Mouse (Mus musculus): ENCODE results near the gene Wfdc9. TPM values are rescaled to one million over a fixed set of nuclear protein-coding genes. Genes with fewer than 3 reads are reported as not detected.

The Wfdc9 gene
- polyA plus RNA-seq, 1 experiment: not detected

GRCm38 (mm10) chr2:164676916-164677685, 20.7 kb upstream of the Wfdc9 start:
- H3K4me3 ChIP-seq (replicated peaks): no peak overlapping the region
- peaks cover 14% of the 10 kb centered on the region for H3K4me1 ChIP-seq
- peaks cover 11% of the 10 kb centered on the region for H3K9me3 ChIP-seq
- no peak for TF ChIP-seq GATA1 (IDR thresholded peaks at IDR 0.05; ENCODE audit: borderline replicate concordance, low read length)
- no peak for TF ChIP-seq FLI1 (IDR thresholded peaks at IDR 0.05; ENCODE audit: low read length)
- H3K36me3 ChIP-seq (replicated peaks; ENCODE audit: low read length): no peaks in the 10 kb centered on the region
- peaks cover 3% of the 10 kb centered on the region for H3K27me3 ChIP-seq (replicated peaks)

DNA sequence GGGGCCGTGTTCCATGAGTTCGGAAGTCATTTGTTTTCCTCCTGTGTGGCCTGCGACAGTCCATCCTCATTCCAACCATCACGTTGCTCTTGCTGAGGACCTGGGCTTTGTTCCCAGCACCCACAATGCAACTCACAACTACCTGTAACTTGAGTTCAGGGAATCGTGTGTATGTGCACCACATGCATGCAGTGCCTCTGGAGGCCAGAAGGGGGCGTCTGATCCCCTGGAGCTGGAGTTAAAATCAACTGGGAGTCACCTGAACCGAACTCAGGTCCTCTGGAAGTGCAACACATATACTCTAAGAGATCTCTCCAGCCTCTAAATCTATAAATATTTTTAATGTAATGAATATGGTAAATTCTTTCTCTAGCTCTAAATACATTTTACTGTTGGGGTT, 19.7 kb upstream of the Wfdc9 start:
- H3K9me3 ChIP-seq: peaks cover 11% of the 10 kb centered on the region
- peaks cover 14% of the 10 kb centered on the region for H3K4me1 ChIP-seq
- no peak for TF ChIP-seq GATA1 (IDR thresholded peaks at IDR 0.05; ENCODE audit: borderline replicate concordance, low read length)
- TF ChIP-seq FLI1 (IDR thresholded peaks at IDR 0.05; ENCODE audit: low read length): no peak
- H3K36me3 ChIP-seq (replicated peaks; ENCODE audit: low read length): no peaks in the 10 kb centered on the region
- H3K27me3 ChIP-seq (replicated peaks): peaks cover 3% of the 10 kb centered on the region
- no peak overlapping the region for H3K4me3 ChIP-seq (replicated peaks)

DNA sequence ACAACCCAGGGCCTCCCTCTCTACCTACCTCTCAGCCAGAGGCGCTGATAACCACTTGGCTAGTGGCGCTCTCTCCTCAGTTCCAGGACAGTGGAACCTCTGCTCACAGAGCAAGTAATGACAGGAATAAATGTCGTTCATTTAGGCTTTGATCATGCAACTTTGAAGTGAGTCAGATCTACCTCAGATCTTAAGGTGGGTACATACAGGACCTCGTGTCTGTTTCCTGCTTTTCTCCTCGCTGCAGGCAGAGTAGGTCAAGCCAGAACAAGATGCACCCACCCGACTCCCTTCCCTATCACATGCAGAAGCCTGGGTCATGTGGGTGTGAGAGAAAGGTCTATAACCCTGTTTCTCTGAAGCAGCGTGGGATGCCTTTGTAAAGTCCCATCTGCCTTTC, 17.6 kb upstream of the Wfdc9 start, which contains the start of gene Wfdc11:
TSS of gene Wfdc11 (minus strand) at position 101 of the 400 bp plus-strand sequence.
- Histone ChIP-seq H3K9me3 (peaks cover 11% of the 10 kb centered on the region), H3K4me1 (peaks cover 5% of the 10 kb centered on the region), H3K36me3 (replicated peaks; ENCODE audit: low read length) (no peaks in the 10 kb centered on the region), H3K4me3 (replicated peaks) (no peak within 1 kb of the TSS), H3K27me3 (replicated peaks) (peaks cover 5% of the 10 kb centered on the region)
- TF ChIP-seq GATA1 (IDR thresholded peaks at IDR 0.05; ENCODE audit: borderline replicate concordance, low read length) (no peak), FLI1 (IDR thresholded peaks at IDR 0.05; ENCODE audit: low read length) (no peak)

- peaks cover 25% of the 10 kb centered on the region for H3K9me3 ChIP-seq
- H3K4me1 ChIP-seq: no peaks in the 10 kb centered on the region
- H3K27me3 ChIP-seq (replicated peaks): peaks cover 3% of the 10 kb centered on the region
- H3K4me3 ChIP-seq (replicated peaks): no peak overlapping the region
- no peaks in the 10 kb centered on the region for H3K36me3 ChIP-seq (replicated peaks; ENCODE audit: low read length)
- TF ChIP-seq GATA1 (IDR thresholded peaks at IDR 0.05; ENCODE audit: borderline replicate concordance, low read length): no peak
- no peak for TF ChIP-seq FLI1 (IDR thresholded peaks at IDR 0.05; ENCODE audit: low read length)
These were observed 14.6 kb upstream of the Wfdc9 start for GRCm38 (mm10) chr2:164670938-164671337.

GRCm38 (mm10) chr2:164670261-164670660, 13.9 kb upstream of the Wfdc9 start:
- Histone ChIP-seq H3K36me3 (replicated peaks; ENCODE audit: low read length) (no peaks in the 10 kb centered on the region), H3K4me3 (replicated peaks) (no peak overlapping the region), H3K27me3 (replicated peaks) (peaks cover 2% of the 10 kb centered on the region), H3K4me1 (no peaks in the 10 kb centered on the region), H3K9me3 (peaks cover 21% of the 10 kb centered on the region)
- TF ChIP-seq GATA1 (IDR thresholded peaks at IDR 0.05; ENCODE audit: borderline replicate concordance, low read length) (no peak), FLI1 (IDR thresholded peaks at IDR 0.05; ENCODE audit: low read length) (no peak)

DNA sequence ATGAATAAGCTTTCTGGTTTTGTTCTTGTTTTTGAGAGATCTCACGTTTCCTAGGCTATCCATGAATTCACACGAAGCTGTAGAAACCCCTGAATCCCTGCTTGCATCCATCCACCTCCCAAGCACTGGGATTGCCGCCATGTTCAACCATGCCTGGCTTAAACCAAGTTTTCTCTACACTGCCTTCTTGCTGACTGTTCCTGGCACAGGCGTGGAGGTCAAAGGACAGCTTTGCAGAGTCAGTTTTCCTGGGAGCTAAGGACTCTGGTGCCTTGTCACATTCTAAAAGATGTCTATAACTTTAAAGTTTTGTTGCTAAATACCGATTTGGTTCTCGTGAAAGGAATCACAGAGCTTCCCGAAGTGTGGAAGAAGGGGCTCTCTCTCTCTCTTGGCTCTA, 8.5 kb upstream of the Wfdc9 start:
- H3K4me3 ChIP-seq (replicated peaks): no peak overlapping the region
- H3K36me3 ChIP-seq (replicated peaks; ENCODE audit: low read length): no peaks in the 10 kb centered on the region
- TF ChIP-seq FLI1 (IDR thresholded peaks at IDR 0.05; ENCODE audit: low read length): no peak
- TF ChIP-seq GATA1 (IDR thresholded peaks at IDR 0.05; ENCODE audit: borderline replicate concordance, low read length): no peak
- H3K4me1 ChIP-seq: no peaks in the 10 kb centered on the region
- H3K9me3 ChIP-seq: peaks cover 17% of the 10 kb centered on the region
- no peaks in the 10 kb centered on the region for H3K27me3 ChIP-seq (replicated peaks)

DNA sequence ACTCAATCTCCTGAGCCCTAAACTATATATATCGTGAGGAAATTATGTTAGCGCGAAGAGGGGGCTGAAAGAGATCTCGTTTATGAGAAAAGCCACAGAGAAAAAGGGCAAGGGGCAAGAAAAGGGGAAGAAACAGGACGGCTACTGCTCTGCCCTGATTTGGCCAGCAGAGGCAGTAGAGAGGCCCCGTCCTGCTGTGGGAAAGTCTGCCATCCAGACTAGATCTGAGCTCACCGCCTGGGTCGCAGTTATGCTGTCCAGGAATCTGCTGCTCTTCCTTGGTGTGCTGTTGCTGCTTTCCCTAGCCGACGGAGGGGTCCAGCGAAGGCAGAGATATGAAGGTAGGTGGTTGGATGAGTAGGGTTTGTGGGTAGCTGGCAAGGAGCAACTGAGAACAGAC, 525 bp downstream of the Wfdc9 start, which contains the start of gene Wfdc10:
TSS of gene Wfdc10 (plus strand) at position 189 of the 400 bp plus-strand sequence.
- Histone ChIP-seq H3K27me3 (replicated peaks) (peaks cover 6% of the 10 kb centered on the region), H3K4me1 (peaks cover 8% of the 10 kb centered on the region), H3K4me3 (replicated peaks) (no peak within 1 kb of the TSS), H3K36me3 (replicated peaks; ENCODE audit: low read length) (no peaks in the 10 kb centered on the region), H3K9me3 (no peaks in the 10 kb centered on the region)
- no peak for TF ChIP-seq GATA1 (IDR thresholded peaks at IDR 0.05; ENCODE audit: borderline replicate concordance, low read length)
- no peak for TF ChIP-seq FLI1 (IDR thresholded peaks at IDR 0.05; ENCODE audit: low read length)

- H3K27me3 ChIP-seq (replicated peaks): peaks cover 4% of the 10 kb centered on the region
- H3K4me1 ChIP-seq: 0 out of 2 replicates have a peak, but pooled peaks cover 2% of the 10 kb centered on the region
- TF ChIP-seq FLI1 (IDR thresholded peaks at IDR 0.05; ENCODE audit: low read length) (no peak), GATA1 (IDR thresholded peaks at IDR 0.05; ENCODE audit: borderline replicate concordance, low read length) (no peak)
- H3K36me3 ChIP-seq (replicated peaks; ENCODE audit: low read length): no peaks in the 10 kb centered on the region
- H3K9me3 ChIP-seq: peaks cover 12% of the 10 kb centered on the region
- no peak overlapping the region for H3K4me3 ChIP-seq (replicated peaks)
These were observed 14.3 kb downstream of the Wfdc9 start for GRCm38 (mm10) chr2:164641881-164642673.

GRCm38 (mm10) chr2:164641129-164641528, 15.3 kb downstream of the Wfdc9 start:
- Histone ChIP-seq H3K4me1 (0 out of 2 replicates have a peak, but pooled peaks cover 2% of the 10 kb centered on the region), H3K27me3 (replicated peaks) (peaks cover 4% of the 10 kb centered on the region), H3K9me3 (peaks cover 12% of the 10 kb centered on the region), H3K4me3 (replicated peaks) (no peak overlapping the region), H3K36me3 (replicated peaks; ENCODE audit: low read length) (no peaks in the 10 kb centered on the region)
- no peak for TF ChIP-seq GATA1 (IDR thresholded peaks at IDR 0.05; ENCODE audit: borderline replicate concordance, low read length)
- TF ChIP-seq FLI1 (IDR thresholded peaks at IDR 0.05; ENCODE audit: low read length): no peak

All from megakaryocyte, embryonic 14.5 days (primary cell).